Mouse (Mus musculus) cerebellum, postnatal 36 days (tissue): ENCODE measurements at regions not wholly inside any gene's neighbourhood (a gene's known extent, or its start where the extent isn't known, plus 50 kb on each side); places are given as distances from the start of the nearest gene placed in this dataset.

Source experiments
- DNase-seq, 2 experiments: peaks; one replicate each; pipeline ENCODE4 v3.0.0; 2021 to 2022; ENCODE audit warnings: mixed read lengths in 2 of 2

DNA sequence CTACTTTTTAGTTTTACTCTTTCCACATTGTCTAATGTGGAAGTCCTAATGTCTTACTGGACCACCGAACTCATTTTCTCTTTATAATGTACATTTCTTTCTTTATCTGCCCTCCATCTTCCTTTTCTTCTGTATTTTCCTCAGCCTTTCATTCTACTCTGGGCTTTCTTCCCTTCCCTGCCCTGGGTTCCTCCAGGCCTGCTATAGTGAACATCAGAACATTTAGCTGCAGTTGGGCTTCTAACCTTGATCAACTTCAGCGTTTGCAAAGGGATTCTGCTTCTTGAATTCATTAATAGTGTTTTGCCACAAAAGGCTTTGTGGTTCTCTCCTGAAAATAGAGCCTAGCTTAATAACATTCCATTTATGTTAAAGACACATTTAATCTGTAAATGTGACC, 342.5 kb upstream of the Tmem161b start:
- DNase-seq = no peak

GRCm38 (mm10) chr13:83880305-83880704, 341.8 kb upstream of the Tmem161b start:
- peak in 1 of 2 experiments; percentile 37 for DNase-seq

GRCm38 (mm10) chr13:83880772-83881171, 341.3 kb upstream of the Tmem161b start:
- no peak for DNase-seq

DNA sequence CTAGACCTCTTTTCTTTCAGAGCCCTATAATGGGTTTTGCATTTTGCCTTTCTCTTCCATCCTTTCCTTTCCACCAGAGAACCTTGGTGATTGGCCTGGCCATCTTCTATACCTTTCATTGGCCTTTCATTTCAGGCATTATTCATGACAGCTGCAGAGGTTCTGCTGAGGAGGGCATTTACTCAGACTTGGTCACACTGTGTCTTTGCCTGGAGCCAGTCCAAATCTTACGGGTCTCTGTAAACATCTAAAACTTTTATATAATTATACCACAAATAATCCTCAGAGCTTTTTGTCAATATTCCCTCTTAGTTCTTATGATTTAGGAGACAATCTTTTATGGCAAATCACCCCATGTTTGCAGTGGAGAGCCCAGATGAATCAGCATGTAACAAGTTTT, 339.3 kb upstream of the Tmem161b start:
- DNase-seq = no peak

- DNase-seq = no peak
Measured at GRCm38 (mm10) chr13:83883821-83884220, 338.3 kb upstream of the Tmem161b start.

DNA sequence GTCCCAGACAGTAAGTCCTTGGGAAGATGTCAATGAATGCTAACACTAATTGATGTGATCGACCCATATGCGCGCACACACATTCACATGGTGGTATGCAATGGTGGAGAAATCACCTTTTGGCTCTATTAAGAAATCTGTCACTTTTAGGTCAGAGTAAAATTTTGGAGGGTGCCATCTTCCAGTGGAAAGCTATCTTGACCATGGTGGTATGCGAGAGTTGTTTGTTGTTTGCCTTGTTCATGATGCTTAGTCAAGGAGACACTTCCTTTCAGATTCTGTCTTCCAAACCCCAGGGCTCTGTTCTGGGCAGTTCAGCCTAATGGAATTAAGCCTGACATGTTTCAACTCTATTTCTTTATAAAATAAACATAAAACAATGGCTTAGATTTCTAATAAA, 337.9 kb upstream of the Tmem161b start:
- no peak for DNase-seq

- DNase-seq = no peak
Measured at GRCm38 (mm10) chr13:83884766-83885543, 337.1 kb upstream of the Tmem161b start.

GRCm38 (mm10) chr13:83885729-83886128, 336.4 kb upstream of the Tmem161b start:
- no peak for DNase-seq

DNA sequence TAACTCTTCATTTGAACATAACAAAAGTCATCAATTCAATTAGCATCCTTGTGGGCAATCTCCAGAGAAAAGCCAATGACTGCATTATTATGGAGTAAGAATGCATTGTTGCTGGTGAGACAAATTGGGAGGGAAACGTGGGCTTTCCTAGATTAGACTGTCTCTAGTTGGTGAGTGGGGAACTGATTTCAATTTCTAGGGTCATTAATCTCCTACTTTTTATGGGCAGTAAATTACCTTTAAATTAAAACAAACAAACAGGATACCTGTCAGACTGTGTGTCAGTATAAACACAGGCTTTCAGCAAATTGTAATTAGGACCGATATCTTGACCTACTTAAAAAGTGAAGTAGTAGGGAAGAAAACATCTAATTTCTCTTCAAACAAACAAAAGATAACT, 307.4 kb upstream of the Tmem161b start:
- no peak for DNase-seq

DNA sequence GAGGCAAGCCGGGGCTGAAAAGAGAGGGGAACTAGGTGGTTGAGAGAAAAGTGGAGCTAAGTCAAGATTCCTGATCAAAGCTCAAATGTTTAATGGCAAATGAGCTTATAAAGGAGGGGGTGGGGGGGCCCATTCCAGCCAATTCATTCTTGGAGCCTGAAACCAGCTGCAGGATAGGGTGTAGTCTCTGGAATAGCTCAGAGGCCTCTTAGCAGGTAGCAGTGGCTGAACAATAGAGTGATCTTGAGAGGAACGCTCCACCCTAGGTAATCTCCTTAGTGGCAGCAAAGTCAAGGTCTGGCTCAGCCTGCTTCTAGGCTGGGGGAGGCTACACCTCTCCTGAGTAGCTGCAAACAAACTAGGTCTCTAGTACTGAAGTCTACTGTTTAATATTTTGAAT, 289.3 kb upstream of the Tmem161b start:
- no peak for DNase-seq

DNA sequence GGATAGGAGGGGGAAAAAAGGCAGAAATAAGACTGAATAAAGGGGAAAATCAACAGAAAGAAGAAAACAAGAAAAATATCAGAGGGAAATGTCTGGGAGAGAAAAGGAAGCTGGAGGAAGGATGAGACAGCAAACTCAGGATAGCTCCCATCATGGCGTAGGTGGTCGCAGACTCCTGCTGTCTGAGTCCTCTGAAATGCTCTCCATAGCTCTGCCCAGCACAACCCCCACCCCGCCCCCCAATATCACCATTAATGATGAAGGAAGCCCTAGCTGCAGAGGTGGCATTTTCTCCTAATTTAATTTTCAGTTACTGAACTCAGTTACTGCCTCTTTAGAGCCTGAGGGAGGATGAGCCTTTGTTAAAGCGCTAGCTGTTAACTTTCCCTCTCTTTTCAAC, 275.6 kb upstream of the Tmem161b start:
- DNase-seq = no peak

DNA sequence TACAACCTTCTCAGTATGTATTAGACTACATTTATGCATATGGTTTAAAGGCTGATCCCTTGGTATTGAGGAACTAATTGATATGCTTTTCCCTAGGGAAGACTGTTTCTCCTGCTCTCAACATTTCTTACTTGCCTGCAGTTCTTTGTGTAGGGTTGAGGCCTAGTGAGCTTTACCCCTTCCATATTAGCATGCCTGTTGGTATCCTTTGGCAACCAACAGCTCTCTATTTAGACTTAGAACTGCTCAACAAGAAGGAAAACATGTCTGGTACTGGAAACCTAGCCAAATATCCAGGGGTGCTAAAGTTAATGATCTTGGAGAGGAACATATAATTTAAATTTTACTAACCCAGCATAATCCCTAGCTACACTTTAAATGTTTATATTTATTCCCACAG, 270.9 kb upstream of the Tmem161b start:
- DNase-seq = no peak

DNA sequence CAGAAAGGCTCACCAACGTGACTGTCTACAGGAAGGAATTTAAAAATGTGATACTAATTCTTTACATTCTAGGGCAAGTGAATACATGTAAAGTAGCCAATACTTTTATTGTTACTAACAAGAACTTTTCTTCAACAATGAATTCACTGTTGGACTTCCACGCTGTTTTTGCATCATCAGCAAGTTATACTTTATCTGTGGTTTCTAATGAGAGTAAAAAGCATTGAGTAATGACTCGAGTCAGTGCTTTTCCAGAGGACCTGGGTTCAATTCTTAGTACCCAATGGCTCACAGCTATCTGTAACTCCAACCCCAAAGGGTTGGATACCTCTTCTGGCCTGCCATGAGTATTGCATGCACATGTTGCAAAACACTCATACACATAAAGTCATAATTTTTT, 270.3 kb upstream of the Tmem161b start:
- no peak for DNase-seq

DNA sequence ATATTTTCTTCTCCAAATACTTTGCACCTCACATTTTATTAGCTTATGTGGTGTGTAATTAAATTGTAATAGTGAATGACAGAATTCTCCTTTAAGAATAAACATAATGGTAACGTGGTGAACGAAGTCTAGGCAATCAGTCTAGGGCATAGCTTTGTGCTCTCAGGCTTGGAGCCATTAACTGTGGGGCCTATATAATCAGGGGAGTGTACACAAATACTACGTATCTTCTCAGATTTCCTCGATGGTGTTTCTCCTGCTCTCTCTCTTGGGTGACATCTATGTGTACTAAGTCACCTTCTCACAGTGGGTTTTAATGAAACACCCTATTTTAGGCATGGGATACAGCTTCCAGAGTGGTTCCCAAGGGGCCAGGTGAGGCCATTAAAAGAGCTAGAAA, 269.7 kb upstream of the Tmem161b start:
- no peak for DNase-seq

DNA sequence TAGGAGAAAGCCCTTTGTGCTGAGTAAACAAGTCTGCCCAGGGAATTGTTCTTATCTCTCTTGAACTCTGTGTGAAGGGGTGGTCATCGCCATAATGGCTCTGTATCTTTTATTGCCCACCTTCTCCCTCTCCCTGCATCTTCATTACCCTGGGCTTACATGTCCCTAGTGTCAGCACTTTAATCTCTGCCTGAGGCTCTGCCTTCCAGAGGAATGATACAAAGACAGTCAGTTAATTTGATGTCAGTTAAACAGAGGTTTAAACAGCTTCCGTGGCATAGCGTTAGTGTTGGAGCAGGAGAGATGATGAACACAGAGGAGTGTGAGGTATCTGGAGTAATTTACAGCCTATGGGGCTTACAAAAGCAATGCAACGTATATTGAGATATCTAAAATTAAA, 269.2 kb upstream of the Tmem161b start:
- no peak for DNase-seq

DNA sequence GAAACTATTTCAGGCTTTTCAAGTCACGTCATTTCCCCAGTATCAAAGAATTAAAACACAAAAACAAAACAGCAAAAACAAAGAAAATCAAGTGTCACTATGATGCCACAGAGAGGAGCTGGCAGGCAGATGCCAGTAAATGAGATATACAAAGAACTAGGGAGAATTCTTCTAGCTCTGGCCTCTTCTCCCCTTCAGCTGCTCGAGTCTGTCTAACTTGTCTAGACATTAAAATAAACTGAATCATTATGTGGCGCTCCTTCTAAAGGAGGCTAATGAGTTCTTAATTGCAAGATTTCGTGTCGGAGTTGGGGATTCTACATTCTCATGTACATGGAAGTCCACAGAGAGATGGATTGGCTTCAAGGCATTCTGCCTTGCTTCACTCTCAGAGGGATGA, 266.4 kb upstream of the Tmem161b start:
- no peak for DNase-seq

- DNase-seq = no peak
Measured at GRCm38 (mm10) chr13:83978541-83978940, 243.6 kb upstream of the Tmem161b start.

DNA sequence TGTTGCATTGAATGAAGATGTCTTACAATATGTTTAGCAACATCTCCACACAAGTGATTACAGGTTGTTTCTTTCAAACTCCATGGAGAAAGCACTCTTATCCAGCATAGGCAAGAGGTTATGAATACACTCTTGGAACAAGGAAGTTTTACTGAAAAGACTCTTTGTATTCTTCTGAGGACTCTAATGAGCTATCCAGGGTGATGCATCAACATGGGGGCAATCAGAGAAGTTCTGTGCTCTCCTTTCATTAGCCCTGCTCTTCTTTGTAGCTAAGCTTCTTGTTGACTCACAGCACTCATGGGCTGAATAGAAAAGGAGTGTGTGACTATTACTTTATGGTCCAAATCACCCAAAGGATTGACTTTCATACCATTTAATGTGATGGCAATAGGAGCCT, 242.6 kb upstream of the Tmem161b start:
- no peak for DNase-seq

- peak; percentile 51 to 60 for DNase-seq
Measured at GRCm38 (mm10) chr13:83984651-83985331, 237.3 kb upstream of the Tmem161b start.

GRCm38 (mm10) chr13:83987746-83988423, 234.2 kb upstream of the Tmem161b start:
- peak; percentile 74 to 82 for DNase-seq

- peak; percentile 22 to 55 for DNase-seq
Measured at GRCm38 (mm10) chr13:83988517-83988916, 233.6 kb upstream of the Tmem161b start.

- no peak for DNase-seq
Measured at GRCm38 (mm10) chr13:83997599-83998369, 224.3 kb upstream of the Tmem161b start.

GRCm38 (mm10) chr13:84021771-84022170, 200.3 kb upstream of the Tmem161b start:
- DNase-seq = no peak
